Mouse (Mus musculus) retina, postnatal 7 days (tissue): ENCODE results near the gene Trim39.
"Not testable (repeated sequence)": the region's sequence is repeated elsewhere in the genome, so short reads cannot be mapped to it uniquely, and the experiment has no call there.

Source experiments
- DNase-seq: peaks from one replicate; pipeline ENCODE4 v3.0.0-alpha.2; 2012; ENCODE audit warnings: low read depth, low spot score

The Trim39 gene

DNA sequence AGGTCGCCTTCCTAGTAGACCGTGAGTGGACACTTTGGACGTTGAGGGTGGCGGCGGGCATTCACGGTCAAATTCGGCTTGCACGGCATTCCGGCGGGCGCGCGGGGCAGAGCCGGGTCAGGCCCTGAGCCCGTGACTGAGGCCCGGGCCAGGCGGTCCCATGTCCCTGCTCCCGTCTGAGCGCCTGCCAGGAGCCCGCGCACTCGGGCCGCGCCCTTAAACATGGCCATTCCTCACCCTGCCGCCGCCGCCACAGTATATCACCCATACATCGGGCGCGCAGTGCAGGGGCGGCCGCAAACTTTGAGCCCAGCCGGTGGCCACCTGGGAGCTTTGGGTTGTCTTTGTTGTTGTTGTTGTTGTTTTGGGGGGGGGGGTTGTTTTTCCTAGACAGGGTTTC is 23.2 kb downstream of the Trim39 start:
- no peak for DNase-seq

DNA sequence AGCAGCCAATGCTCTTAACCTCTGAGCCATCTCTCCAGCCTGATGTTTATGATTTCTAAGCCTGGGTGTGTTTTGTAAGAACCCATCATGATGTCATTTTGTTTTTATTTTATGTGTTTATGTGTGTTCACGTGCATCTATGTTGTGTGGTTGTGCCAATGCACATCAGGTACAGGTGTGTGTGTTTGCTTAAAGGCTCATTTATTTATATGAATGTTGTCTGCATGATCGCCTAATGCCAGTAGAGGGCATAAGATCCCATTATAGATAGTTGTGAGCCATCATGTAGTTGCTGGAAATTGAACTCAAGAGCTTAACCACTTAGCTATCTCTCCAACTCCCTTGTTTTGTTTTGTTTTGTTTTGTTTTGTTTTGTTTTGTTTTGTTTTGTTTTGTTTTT is 26.3 kb downstream of the Trim39 start:
- no peak for DNase-seq

DNA sequence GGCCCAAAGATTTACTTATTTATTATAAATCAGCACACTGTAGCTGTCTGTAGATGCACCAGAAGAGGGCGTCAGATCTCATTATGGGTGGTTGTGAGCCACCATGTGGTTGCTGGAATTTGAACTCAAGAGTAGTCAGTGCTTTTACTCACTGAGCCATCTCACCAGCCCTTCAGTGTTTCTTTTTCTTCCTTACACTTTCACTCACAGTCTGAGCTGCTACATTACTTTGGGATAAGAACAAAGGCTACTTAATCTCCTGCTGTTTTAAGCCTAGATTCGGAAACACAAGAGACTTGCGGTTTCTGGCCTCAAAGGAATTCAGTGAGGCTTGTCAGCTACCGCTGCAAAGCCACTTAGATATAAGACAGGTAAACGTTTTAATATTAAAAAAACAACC is 28.0 kb downstream of the Trim39 start:
- DNase-seq, result no peak

DNA sequence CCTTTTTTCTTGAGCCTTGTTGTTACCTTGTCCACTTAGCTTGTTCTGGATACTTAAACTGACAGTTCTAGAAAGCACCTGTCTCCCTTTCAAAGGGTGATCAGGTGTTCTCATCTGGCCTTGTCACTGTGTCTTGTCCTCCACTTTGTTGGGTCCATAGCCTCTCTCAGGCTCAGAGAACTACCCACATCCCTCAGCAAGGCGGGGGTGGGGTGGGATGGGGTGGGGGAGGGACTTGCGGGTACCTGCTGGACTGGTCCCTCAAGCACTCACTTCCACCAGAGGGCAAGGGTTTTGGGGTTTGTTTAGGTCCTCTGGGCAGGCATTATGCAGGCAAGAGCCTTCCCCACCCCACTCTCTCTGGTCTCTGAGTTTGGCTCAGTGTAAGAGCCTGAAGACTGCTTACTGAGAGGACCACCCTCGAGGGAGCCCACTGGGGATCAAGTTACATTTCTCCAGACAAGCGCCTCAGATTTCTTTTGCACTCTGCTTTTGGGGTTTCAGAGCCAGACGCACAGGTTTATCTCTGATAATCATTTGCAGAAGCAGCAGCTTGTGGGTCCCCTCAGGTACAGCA is 31.3 kb downstream of the Trim39 start:
- DNase-seq, result no peak

DNA sequence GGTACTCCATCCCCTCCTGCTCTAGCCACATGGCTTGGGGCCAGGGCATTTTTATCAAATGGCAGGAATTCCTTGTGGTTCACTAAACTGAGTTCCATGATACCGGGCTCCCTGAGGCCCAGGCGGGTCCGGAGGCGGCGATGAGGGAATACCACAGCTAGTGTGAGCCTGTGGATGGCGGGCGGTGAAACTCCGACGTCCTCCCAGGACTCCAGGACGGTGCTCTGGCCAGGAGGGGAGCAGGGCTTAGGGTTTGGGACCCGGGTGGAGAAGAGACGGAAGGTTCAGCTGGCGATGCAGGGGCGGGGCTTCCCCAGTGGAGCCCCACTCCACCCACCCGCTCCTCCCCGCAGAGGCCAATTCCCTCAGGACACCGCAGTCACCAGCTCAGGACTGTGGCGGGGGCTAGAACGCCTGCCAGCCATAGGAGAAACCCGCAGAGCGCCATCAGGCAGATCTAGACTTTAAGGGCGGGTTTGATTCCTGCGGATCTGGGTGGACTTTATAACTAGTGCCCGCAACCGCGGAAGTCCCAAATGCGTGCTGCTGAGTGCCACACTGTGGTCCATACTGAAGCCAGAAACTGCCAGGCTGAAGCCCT is 34.6 kb downstream of the Trim39 start:
- DNase-seq, result no peak

DNA sequence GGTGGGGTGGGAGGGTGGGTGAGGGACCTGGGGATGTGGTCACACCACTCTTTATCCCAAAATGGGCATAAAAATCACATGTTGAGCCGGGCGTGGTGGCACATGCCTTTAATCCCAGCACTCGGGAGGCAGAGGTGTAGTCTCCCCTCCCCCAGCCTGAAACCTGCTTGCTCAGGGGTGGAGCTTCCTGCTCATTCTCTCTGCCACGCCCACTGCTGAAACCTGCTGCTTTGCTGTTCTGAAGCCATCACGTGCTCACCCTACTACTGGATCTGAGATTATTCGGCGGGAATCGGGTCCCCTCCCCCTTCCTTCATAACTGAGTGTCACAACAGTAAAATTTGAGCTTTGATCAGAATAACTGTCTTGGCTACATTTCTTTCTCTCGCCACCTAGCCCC is 36.7 kb downstream of the Trim39 start:
- DNase-seq, result not testable (repeated sequence)

DNA sequence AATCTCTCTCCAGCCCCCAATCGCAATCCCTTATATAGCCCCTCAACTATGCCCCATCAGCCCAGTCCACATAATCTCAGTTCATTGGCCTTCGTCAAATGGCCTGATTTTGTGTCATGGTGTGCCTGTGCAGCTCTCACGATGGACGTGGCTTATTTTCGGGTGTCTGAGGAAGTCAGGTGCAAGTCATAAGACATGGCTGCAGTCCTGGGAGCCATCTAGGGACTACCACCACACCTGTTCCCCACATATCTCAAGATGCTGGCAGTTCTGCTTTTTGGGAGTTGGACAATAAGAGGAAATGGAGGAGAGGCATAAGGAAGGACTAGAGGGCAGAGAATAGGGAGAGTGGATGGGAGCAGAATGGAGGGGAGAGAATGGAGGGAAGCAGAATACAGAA is 38.5 kb downstream of the Trim39 start:
- no peak for DNase-seq

DNA sequence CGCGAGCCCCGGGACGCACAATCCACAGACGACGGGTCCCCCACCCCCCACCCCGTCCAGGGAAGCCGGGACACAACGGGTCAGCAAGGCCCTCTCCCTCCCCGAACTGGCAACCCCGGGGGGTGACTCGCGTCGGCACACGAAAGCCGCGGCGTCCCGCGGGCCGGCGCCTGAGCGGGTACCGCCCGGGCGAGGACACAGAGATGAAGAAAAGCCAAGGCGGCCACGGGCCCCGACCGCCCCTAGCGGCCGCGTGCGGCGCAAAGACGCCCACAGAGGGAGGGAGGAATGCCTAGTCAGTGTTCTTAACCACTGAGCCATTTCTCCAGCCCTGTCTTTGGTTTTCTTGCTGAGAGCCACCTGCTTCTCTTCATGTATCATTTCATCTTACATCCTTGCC is 40.7 kb downstream of the Trim39 start:
- DNase-seq, result peak; percentile 79

DNA sequence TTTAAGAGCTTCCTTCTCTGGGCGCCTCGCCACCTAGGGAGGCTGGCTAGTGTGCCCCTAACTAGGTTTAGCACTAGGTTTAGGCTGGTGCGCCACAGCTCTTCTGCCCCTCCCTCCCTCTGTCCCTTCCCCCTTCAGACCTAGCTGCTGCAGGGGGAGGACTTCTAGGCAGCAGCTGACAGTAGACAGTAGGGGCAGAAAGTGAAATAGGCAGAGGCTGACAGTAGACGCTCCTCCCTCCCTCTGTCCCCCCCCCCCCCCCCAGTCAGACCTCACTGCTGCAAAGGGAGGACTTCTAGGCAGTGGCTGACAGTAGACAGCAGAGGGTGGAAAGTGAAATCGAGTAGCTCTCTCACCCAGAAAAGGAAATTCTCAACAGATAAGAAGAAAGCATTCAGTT is 43.0 kb downstream of the Trim39 start:
- DNase-seq, result no peak

DNA sequence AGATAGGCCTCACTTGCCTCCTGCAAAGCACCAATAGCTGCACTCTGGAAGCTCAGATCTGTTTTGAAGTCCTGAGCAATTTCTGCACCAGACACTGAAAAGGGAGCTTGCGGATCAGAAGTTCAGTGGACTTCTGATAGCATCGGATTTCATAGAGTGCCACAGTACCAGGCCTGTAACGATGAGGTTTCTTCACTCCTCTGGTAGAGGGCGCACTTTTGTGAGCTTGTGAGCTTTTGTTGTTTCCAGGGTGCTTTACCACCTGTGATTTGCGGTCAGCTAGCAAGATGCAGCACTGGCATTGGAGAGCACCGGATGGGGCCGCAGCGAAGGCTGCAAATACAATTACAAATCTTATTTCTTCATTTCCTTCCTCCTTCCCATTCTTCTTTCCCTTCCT is 45.1 kb downstream of the Trim39 start:
- no peak for DNase-seq

DNA sequence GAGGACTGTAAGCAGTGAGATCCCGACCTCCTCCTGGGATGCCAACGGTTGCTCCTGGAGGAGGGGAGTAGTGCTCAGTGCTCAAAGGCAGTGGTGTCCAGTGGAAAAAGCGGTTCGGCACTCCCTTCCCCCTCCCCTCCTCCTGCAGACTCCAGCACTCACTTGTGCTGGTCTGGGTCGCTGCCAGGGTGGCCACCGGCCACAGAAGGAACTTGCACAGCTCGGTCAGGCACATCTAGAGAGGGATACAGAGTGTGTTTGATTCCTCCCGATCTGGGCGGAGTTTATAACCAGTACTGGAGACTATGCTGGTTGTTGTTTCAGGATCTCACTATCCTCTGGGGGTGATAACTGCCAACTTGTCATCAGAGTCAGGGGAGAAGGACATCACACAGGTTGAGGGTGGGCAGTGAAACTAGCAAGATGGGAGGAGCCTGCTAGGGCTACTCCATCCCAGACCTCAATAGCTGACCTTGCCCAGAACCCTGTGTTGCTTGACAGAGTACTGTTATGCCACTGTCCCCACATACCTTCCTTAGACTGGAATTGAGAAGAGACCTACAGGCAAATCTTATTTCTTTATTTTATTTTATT is 46.7 kb downstream of the Trim39 start:
- no peak for DNase-seq

DNA sequence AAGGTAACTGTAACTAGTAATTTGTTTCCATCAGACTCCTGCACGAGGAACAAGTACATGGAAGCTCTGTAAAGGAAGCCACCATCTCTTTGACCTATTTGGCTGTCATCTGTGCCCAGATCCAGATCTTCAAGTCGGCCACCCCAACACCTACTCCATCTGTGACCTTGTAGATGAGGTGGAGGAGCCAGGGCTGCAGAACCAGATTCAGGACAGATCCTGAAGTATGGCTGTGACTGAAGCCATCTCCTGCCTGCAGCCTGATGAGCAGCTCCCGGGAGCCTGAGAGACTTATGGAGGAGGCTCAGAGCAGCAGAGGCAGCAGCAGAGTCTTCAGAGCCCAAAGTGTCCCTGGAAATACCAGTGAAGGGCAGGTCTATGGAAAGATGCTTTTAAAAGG is 47.6 kb downstream of the Trim39 start:
- no peak for DNase-seq

DNA sequence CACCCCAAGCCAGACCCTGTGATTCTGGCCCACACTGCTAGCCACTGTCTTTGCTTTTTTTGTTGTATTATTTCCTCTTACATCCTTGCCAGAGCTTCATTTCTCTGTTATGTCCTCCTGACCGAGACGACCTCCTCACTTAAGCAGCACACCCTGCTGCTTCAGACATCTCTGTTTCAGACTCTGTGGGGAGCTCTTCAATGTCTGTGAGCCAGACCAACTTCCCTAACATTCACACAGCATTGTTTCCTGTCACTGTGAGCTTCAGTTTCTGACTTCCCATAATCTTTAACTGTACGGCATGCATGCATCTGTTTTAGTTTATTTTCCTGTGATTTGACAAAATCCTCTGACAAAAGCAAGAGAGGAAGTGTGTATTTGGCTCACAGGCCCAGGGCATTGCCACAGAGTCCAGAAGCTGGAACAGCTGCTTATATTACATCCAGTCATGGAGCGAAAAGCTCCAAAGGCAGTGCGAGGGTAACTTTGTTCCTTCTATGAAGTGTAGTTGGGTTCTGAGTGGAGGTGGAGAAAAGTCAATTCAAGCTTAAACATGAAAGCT is 53.4 kb downstream of the Trim39 start:
- no peak for DNase-seq

DNA sequence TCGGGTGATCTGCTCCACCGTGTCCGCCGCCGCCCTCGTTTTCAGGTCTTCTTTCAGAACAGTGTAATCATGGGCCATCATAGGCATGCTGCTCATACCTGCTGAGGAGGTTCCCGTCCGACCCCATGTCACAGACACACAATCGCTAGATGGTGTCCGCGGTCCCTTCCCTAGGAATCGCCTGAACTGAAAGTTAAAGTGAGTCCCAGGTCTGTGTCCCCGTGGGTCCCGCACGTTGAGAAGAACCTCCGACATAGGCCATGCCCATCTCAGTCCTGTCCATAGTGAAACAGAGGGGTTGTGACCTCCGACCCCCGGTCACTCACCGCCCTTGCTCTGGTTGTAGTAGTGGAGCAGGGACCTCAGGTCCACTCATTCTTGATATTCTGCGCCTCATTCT is 56.5 kb downstream of the Trim39 start:
- no peak for DNase-seq
